In genomic region chr4:40144981-40145380, GRCm38 (mm10) we compare ENCODE assay signal across 11 mouse cellular contexts. TPM values are rescaled to one million over a fixed set of nuclear protein-coding genes. Genes with fewer than 3 reads are reported as not detected.
DNase-seq lines count a peak whose midpoint lies in the region; ATAC-seq and TF ChIP-seq lines count a peak whose summit lies in the region.
"Had no signal": no experiment of that assay in that cellular context is flagged by ENCODE, and none has a peak within 500 bp of the region (broad histone marks: within the 10 kb centered on the region; RNA-seq: fewer than 3 reads in every experiment).

No protein-coding gene starts in this region.

- 86% methylated on average over 3 of the region's 3 CpGs for WGBS in forebrain, embryonic 10.5 days
- whole genome bisulfite sequencing in forebrain, embryonic 11.5 days: 70% methylated on average over 3 of the region's 3 CpGs
- WGBS in liver, embryonic 16.5 days (ENCODE audit: insufficient replicate concordance): 62% methylated on average over 3 of the region's 3 CpGs
- 77% methylated on average over 3 of the region's 3 CpGs for WGBS in liver, embryonic 11.5 days
- 36% methylated on average over 3 of the region's 3 CpGs for WGBS in lung, postnatal 0 days
- WGBS in neural tube, embryonic 15.5 days: 67% methylated on average over 3 of the region's 3 CpGs

- no peak overlapping the region for H3K4me2 ChIP-seq in forebrain, embryonic 11.5 days (ENCODE audit: low read depth, low read length, severe bottlenecking)
- H3K4me2 ChIP-seq in liver, embryonic 16.5 days (ENCODE audit: low read depth, low read length): peak overlapping the region; percentile 58; the same call in 1 of the 2 replicates
- no peak overlapping the region for H3K4me2 ChIP-seq in liver, embryonic 11.5 days
- no peak overlapping the region; the same call in 1 of the 2 replicates for H3K4me2 ChIP-seq in lung, postnatal 0 days (replicated peaks; ENCODE audit: low read depth, low read length)
- peak overlapping the region; percentile 76 for H3K4me2 ChIP-seq in neural tube, embryonic 15.5 days

- no peak for ATAC-seq in forebrain, embryonic 11.5 days (replicated peaks; ENCODE audit: low FRiP score)
- no peak for ATAC-seq in liver, embryonic 16.5 days (ENCODE audit: low read depth)
- ATAC-seq in liver, embryonic 11.5 days (replicated peaks; ENCODE audit: low FRiP score): no peak
- ATAC-seq in lung, postnatal 0 days: no peak
- ATAC-seq in neural tube, embryonic 15.5 days (ENCODE audit: low FRiP score): no peak

- H3K36me3 ChIP-seq in forebrain, embryonic 10.5 days (replicated peaks): 0 out of 2 replicates have a peak, but pooled peaks cover 2% of the 10 kb centered on the region
- no peaks in the 10 kb centered on the region for H3K36me3 ChIP-seq in forebrain, embryonic 11.5 days (ENCODE audit: control insufficient read depth, insufficient read depth, low read length)
- H3K36me3 ChIP-seq in liver, embryonic 16.5 days (ENCODE audit: control insufficient read depth, insufficient read depth): no peaks in the 10 kb centered on the region
- H3K36me3 ChIP-seq in liver, embryonic 11.5 days (ENCODE audit: control insufficient read depth, insufficient read depth, low read length): no peaks in the 10 kb centered on the region
- no peaks in the 10 kb centered on the region for H3K36me3 ChIP-seq in lung, postnatal 0 days (ENCODE audit: insufficient read depth, low read length)
- no peaks in the 10 kb centered on the region for H3K36me3 ChIP-seq in neural tube, embryonic 15.5 days

- peak overlapping the region; percentile 70; the same call in 1 of the 2 replicates for H3K4me3 ChIP-seq in forebrain, embryonic 10.5 days
- H3K4me3 ChIP-seq in forebrain, embryonic 11.5 days (ENCODE audit: low read depth, low read length): no peak overlapping the region
- H3K4me3 ChIP-seq in liver, embryonic 16.5 days (ENCODE audit: low read depth, low read length): no peak overlapping the region; the same call in 1 of the 2 replicates
- no peak overlapping the region for H3K4me3 ChIP-seq in liver, embryonic 11.5 days (ENCODE audit: low read depth, low read length)
- no peak overlapping the region for H3K4me3 ChIP-seq in lung, postnatal 0 days (ENCODE audit: low read depth, low read length)
- 0 out of 2 replicates have a peak overlapping the region, but pooled peaks have one; percentile 6 for H3K4me3 ChIP-seq in neural tube, embryonic 15.5 days (replicated peaks)

- no peak overlapping the region for H3K27ac ChIP-seq in forebrain, embryonic 10.5 days
- H3K27ac ChIP-seq in forebrain, embryonic 11.5 days (ENCODE audit: low read depth, low read length): no peak overlapping the region
- no peak overlapping the region for H3K27ac ChIP-seq in liver, embryonic 16.5 days (ENCODE audit: low read length)
- H3K27ac ChIP-seq in liver, embryonic 11.5 days (ENCODE audit: low read depth, low read length): no peak overlapping the region
- no peak overlapping the region for H3K27ac ChIP-seq in lung, postnatal 0 days (ENCODE audit: low read length)
- H3K27ac ChIP-seq in neural tube, embryonic 15.5 days (replicated peaks): no peak overlapping the region

- no peak for TF ChIP-seq CTCF in lung, postnatal 0 days (IDR thresholded peaks at IDR 0.05)

- no peak overlapping the region for H3K9ac ChIP-seq in forebrain, embryonic 11.5 days (ENCODE audit: low read length)
- no peak overlapping the region for H3K9ac ChIP-seq in liver, embryonic 16.5 days (ENCODE audit: low read depth, low read length)
- H3K9ac ChIP-seq in liver, embryonic 11.5 days (ENCODE audit: low read depth, low read length): no peak overlapping the region
- no peak overlapping the region for H3K9ac ChIP-seq in lung, postnatal 0 days (replicated peaks; ENCODE audit: low read depth)
- 0 out of 2 replicates have a peak overlapping the region, but pooled peaks have one; percentile 28 for H3K9ac ChIP-seq in neural tube, embryonic 15.5 days (replicated peaks)

- H3K9me3 ChIP-seq in forebrain, embryonic 10.5 days: no peaks in the 10 kb centered on the region
- no peaks in the 10 kb centered on the region for H3K9me3 ChIP-seq in forebrain, embryonic 11.5 days (ENCODE audit: control insufficient read depth, low read length)
- no peaks in the 10 kb centered on the region for H3K9me3 ChIP-seq in liver, embryonic 16.5 days (replicated peaks; ENCODE audit: control insufficient read depth, low read length)
- no peaks in the 10 kb centered on the region for H3K9me3 ChIP-seq in liver, embryonic 11.5 days (ENCODE audit: control insufficient read depth, low read length)
- H3K9me3 ChIP-seq in lung, postnatal 0 days (ENCODE audit: low read length): no peaks in the 10 kb centered on the region
- H3K9me3 ChIP-seq in neural tube, embryonic 15.5 days (replicated peaks): no peaks in the 10 kb centered on the region

- peak; percentile 89 for TF ChIP-seq EP300 in lung, postnatal 0 days (IDR thresholded peaks at IDR 0.05)

- no peaks in the 10 kb centered on the region for H3K27me3 ChIP-seq in forebrain, embryonic 10.5 days (ENCODE audit: poor library complexity, severe bottlenecking)
- no peaks in the 10 kb centered on the region for H3K27me3 ChIP-seq in forebrain, embryonic 11.5 days (ENCODE audit: control insufficient read depth, insufficient read depth, low read length)
- no peaks in the 10 kb centered on the region for H3K27me3 ChIP-seq in liver, embryonic 16.5 days (ENCODE audit: control insufficient read depth, insufficient read depth, low read depth, low read length)
- H3K27me3 ChIP-seq in liver, embryonic 11.5 days (replicated peaks; ENCODE audit: control insufficient read depth, insufficient read depth, low read length): no peaks in the 10 kb centered on the region
- no peaks in the 10 kb centered on the region for H3K27me3 ChIP-seq in lung, postnatal 0 days (replicated peaks; ENCODE audit: insufficient read depth, low read length)
- no peaks in the 10 kb centered on the region for H3K27me3 ChIP-seq in neural tube, embryonic 15.5 days (replicated peaks)

- DNase-seq in forebrain, embryonic 10.5 days (ENCODE audit: extremely low spot score, low spot score): no peak
- no peak for DNase-seq in forebrain, embryonic 11.5 days (ENCODE audit: low spot score)
- no peak for DNase-seq in liver, embryonic 11.5 days (ENCODE audit: low spot score)
- peak; percentile 87 for DNase-seq in lung, postnatal 0 days (ENCODE audit: low spot score)
- no peak for DNase-seq in layer of hippocampus, adult 9-11 months
- DNase-seq in right cerebral cortex, postnatal 10 days (ENCODE audit: low spot score in 2 of 2): no peak
- DNase-seq: heart, adult 18-20 months; kidney, adult 18-20 months; thymus, postnatal 25 days had no signal

- H3K4me1 ChIP-seq in forebrain, embryonic 10.5 days: peaks cover 25% of the 10 kb centered on the region
- peaks cover 7% of the 10 kb centered on the region; the same call in 1 of the 2 replicates for H3K4me1 ChIP-seq in forebrain, embryonic 11.5 days (replicated peaks; ENCODE audit: control insufficient read depth, insufficient read depth, low read length)
- H3K4me1 ChIP-seq in liver, embryonic 16.5 days (ENCODE audit: control insufficient read depth, low read depth, low read length): peaks cover 17% of the 10 kb centered on the region
- H3K4me1 ChIP-seq in liver, embryonic 11.5 days (replicated peaks; ENCODE audit: control insufficient read depth, insufficient read depth, low read length): peaks cover 17% of the 10 kb centered on the region
- H3K4me1 ChIP-seq in lung, postnatal 0 days (ENCODE audit: insufficient read depth, low read depth, low read length): peaks cover 19% of the 10 kb centered on the region; the same call in 1 of the 2 replicates
- H3K4me1 ChIP-seq in neural tube, embryonic 15.5 days: peaks cover 28% of the 10 kb centered on the region

RNA-seq across cellular contexts. Expression of gene Aco1, which starts 2.1 kb away (rescaled TPM):
- polyA plus RNA-seq in forebrain, embryonic 10.5 days (2016; fragmentation: Nextera tagmentation; extraction: Ambion mirVana): 53.3 and 54.3 TPM in 2 replicates
- 63.8 and 66.8 TPM in 2 replicates for polyA plus RNA-seq in forebrain, embryonic 11.5 days (2014; fragmentation: Nextera tagmentation; extraction: Ambion mirVana)
- polyA plus RNA-seq in liver, embryonic 16.5 days (2015; fragmentation: Nextera tagmentation; extraction: Ambion mirVana): 51.3 and 59.9 TPM in 2 replicates
- polyA plus RNA-seq in liver, embryonic 11.5 days (2014; fragmentation: Nextera tagmentation; extraction: Ambion mirVana): 36.7 and 42.1 TPM in 2 replicates
- 38.0 and 46.0 TPM in 2 replicates for polyA plus RNA-seq in lung, postnatal 0 days (2015; fragmentation: Nextera tagmentation; extraction: Ambion mirVana)
- 40.8 and 42.2 TPM in 2 replicates for polyA plus RNA-seq in neural tube, embryonic 15.5 days (2015; fragmentation: Nextera tagmentation; extraction: Ambion mirVana)

Comparison
In these comparisons a context has a peak if more than half of its experiments do, and no peak if none do; other contexts are left out.
1. H3K4me3 ChIP-seq: peak in forebrain, embryonic 10.5 days (single experiment) and neural tube, embryonic 15.5 days (single experiment); none in forebrain, embryonic 11.5 days (single experiment), liver, embryonic 16.5 days (single experiment), liver, embryonic 11.5 days (single experiment) and lung, postnatal 0 days (single experiment).
2. H3K4me2 ChIP-seq: peak in liver, embryonic 16.5 days (single experiment) and neural tube, embryonic 15.5 days (single experiment); none in forebrain, embryonic 11.5 days (single experiment), liver, embryonic 11.5 days (single experiment) and lung, postnatal 0 days (single experiment).